19 mouse cellular contexts compared by ENCODE assay signal in genomic region chr9:35430476-35430875, GRCm38 (mm10). TPM values are rescaled to one million over a fixed set of nuclear protein-coding genes. Genes with fewer than 3 reads are reported as not detected.
A peak's percentile ranks its signal among the peaks of the same experiment; 100 is the strongest.
DNase-seq lines count a peak whose midpoint lies in the region; ATAC-seq lines count a peak whose summit lies in the region.
"Had no signal": no experiment of that assay in that cellular context is flagged by ENCODE, and none has a peak within 500 bp of the region (broad histone marks: within the 10 kb centered on the region; RNA-seq: fewer than 3 reads in every experiment).

No protein-coding gene starts in this region.

- H3K27me3 ChIP-seq in embryonic facial prominence, embryonic 13.5 days = no peaks in the 10 kb centered on the region
- peaks cover 5% of the 10 kb centered on the region; the same call in 1 of the 2 replicates for H3K27me3 ChIP-seq in embryonic facial prominence, embryonic 10.5 days (replicated peaks; ENCODE audit: low read depth, poor library complexity, severe bottlenecking)
- no peaks in the 10 kb centered on the region for H3K27me3 ChIP-seq in limb, embryonic 13.5 days
- H3K27me3 ChIP-seq in limb, embryonic 10.5 days (ENCODE audit: low read depth, poor library complexity, severe bottlenecking) = no peaks in the 10 kb centered on the region
- H3K27me3 ChIP-seq in forebrain, embryonic 12.5 days = peaks cover 3% of the 10 kb centered on the region
- H3K27me3 ChIP-seq in limb, embryonic 15.5 days = no peaks in the 10 kb centered on the region

- H3K4me2 ChIP-seq in embryonic facial prominence, embryonic 13.5 days = no peak overlapping the region
- peak overlapping the region; percentile 28; the same call in 1 of the 2 replicates for H3K4me2 ChIP-seq in limb, embryonic 13.5 days (replicated peaks)
- no peak overlapping the region for H3K4me2 ChIP-seq in forebrain, embryonic 12.5 days
- 0 out of 2 replicates have a peak overlapping the region, but pooled peaks have one; percentile 20 for H3K4me2 ChIP-seq in limb, embryonic 15.5 days
- H3K4me2 ChIP-seq: liver, embryonic 15.5 days; neural tube, embryonic 13.5 days had no signal

- H3K36me3 ChIP-seq in embryonic facial prominence, embryonic 13.5 days = peaks cover 12% of the 10 kb centered on the region; the same call in 1 of the 2 replicates
- peaks cover 3% of the 10 kb centered on the region; the same call in 1 of the 2 replicates for H3K36me3 ChIP-seq in embryonic facial prominence, embryonic 10.5 days (replicated peaks)
- H3K36me3 ChIP-seq in limb, embryonic 13.5 days = peaks cover 15% of the 10 kb centered on the region
- H3K36me3 ChIP-seq in limb, embryonic 10.5 days = peaks cover 21% of the 10 kb centered on the region
- H3K36me3 ChIP-seq in forebrain, embryonic 12.5 days (replicated peaks) = no peaks in the 10 kb centered on the region
- peaks cover 4% of the 10 kb centered on the region; the same call in 1 of the 2 replicates for H3K36me3 ChIP-seq in limb, embryonic 15.5 days
- H3K36me3 ChIP-seq: liver, embryonic 15.5 days; neural tube, embryonic 13.5 days had no signal

- WGBS in embryonic facial prominence, embryonic 13.5 days = 76% methylated on average over 8 of the region's 8 CpGs
- 84% methylated on average over 8 of the region's 8 CpGs for WGBS in embryonic facial prominence, embryonic 10.5 days
- WGBS in limb, embryonic 13.5 days = 82% methylated on average over 8 of the region's 8 CpGs
- WGBS in limb, embryonic 10.5 days = 84% methylated on average over 8 of the region's 8 CpGs
- WGBS in forebrain, embryonic 12.5 days = 84% methylated on average over 8 of the region's 8 CpGs
- 61% methylated on average over 8 of the region's 8 CpGs for WGBS in limb, embryonic 15.5 days

- H3K9me3 ChIP-seq in embryonic facial prominence, embryonic 13.5 days = no peaks in the 10 kb centered on the region
- H3K9me3 ChIP-seq in embryonic facial prominence, embryonic 10.5 days = no peaks in the 10 kb centered on the region
- no peaks in the 10 kb centered on the region for H3K9me3 ChIP-seq in limb, embryonic 13.5 days
- no peaks in the 10 kb centered on the region for H3K9me3 ChIP-seq in limb, embryonic 10.5 days (replicated peaks)
- no peaks in the 10 kb centered on the region for H3K9me3 ChIP-seq in forebrain, embryonic 12.5 days
- H3K9me3 ChIP-seq in limb, embryonic 15.5 days = no peaks in the 10 kb centered on the region
- H3K9me3 ChIP-seq: liver, embryonic 15.5 days; neural tube, embryonic 13.5 days had no signal

- peak overlapping the region; percentile 32; the same call in 1 of the 2 replicates for H3K9ac ChIP-seq in embryonic facial prominence, embryonic 13.5 days
- H3K9ac ChIP-seq in limb, embryonic 13.5 days = no peak overlapping the region
- no peak overlapping the region for H3K9ac ChIP-seq in forebrain, embryonic 12.5 days
- no peak overlapping the region for H3K9ac ChIP-seq in limb, embryonic 15.5 days
- H3K9ac ChIP-seq: liver, embryonic 15.5 days; neural tube, embryonic 13.5 days had no signal

- no peak for DNase-seq in embryonic facial prominence, embryonic 10.5 days (ENCODE audit: low spot score)
- DNase-seq in limb, embryonic 10.5 days (ENCODE audit: low spot score) = no peak
- no peak for DNase-seq in liver
- DNase-seq in gastrocnemius, postnatal 4 days (ENCODE audit: low spot score in 2 of 2) = no peak
- DNase-seq: adrenal gland, postnatal 10 days; cerebellum, postnatal 14 days; gastrocnemius, postnatal 14 days; kidney, postnatal 10 days; lung, postnatal 14 days; spleen, adult 18-20 months had no signal

- H3K4me1 ChIP-seq in embryonic facial prominence, embryonic 13.5 days = peaks cover 55% of the 10 kb centered on the region
- peaks cover 45% of the 10 kb centered on the region for H3K4me1 ChIP-seq in embryonic facial prominence, embryonic 10.5 days
- peaks cover 84% of the 10 kb centered on the region for H3K4me1 ChIP-seq in limb, embryonic 13.5 days
- peaks cover 45% of the 10 kb centered on the region for H3K4me1 ChIP-seq in limb, embryonic 10.5 days
- H3K4me1 ChIP-seq in forebrain, embryonic 12.5 days = peaks cover 58% of the 10 kb centered on the region
- peaks cover 60% of the 10 kb centered on the region for H3K4me1 ChIP-seq in limb, embryonic 15.5 days
- H3K4me1 ChIP-seq: liver, embryonic 15.5 days had no signal

- no peak overlapping the region for H3K27ac ChIP-seq in embryonic facial prominence, embryonic 13.5 days
- H3K27ac ChIP-seq in embryonic facial prominence, embryonic 10.5 days (replicated peaks) = no peak overlapping the region
- H3K27ac ChIP-seq in limb, embryonic 13.5 days = no peak overlapping the region
- no peak overlapping the region for H3K27ac ChIP-seq in limb, embryonic 10.5 days
- 0 out of 2 replicates have a peak overlapping the region, but pooled peaks have one; percentile 15 for H3K27ac ChIP-seq in forebrain, embryonic 12.5 days
- H3K27ac ChIP-seq in limb, embryonic 15.5 days = peak overlapping the region; percentile 47; the same call in 1 of the 2 replicates
- H3K27ac ChIP-seq: liver, embryonic 15.5 days; neural tube, embryonic 13.5 days; stomach, postnatal 0 days had no signal

- no peak overlapping the region for H3K4me3 ChIP-seq in embryonic facial prominence, embryonic 13.5 days
- H3K4me3 ChIP-seq in embryonic facial prominence, embryonic 10.5 days = no peak overlapping the region
- H3K4me3 ChIP-seq in limb, embryonic 13.5 days = no peak overlapping the region
- no peak overlapping the region for H3K4me3 ChIP-seq in limb, embryonic 10.5 days
- no peak overlapping the region for H3K4me3 ChIP-seq in forebrain, embryonic 12.5 days (replicated peaks)
- H3K4me3 ChIP-seq in limb, embryonic 15.5 days = no peak overlapping the region
- H3K4me3 ChIP-seq: liver, embryonic 15.5 days; neural tube, embryonic 13.5 days had no signal

- no peak for ATAC-seq in embryonic facial prominence, embryonic 13.5 days (ENCODE audit: insufficient number of reproducible peaks, insufficient read depth, low FRiP score, low TSS enrichment, low read depth)
- ATAC-seq in limb, embryonic 13.5 days (ENCODE audit: low FRiP score, low read depth) = no peak
- ATAC-seq in forebrain, embryonic 12.5 days (ENCODE audit: low FRiP score) = no peak
- ATAC-seq in limb, embryonic 15.5 days (ENCODE audit: insufficient number of reproducible peaks, low FRiP score, low TSS enrichment, low read depth) = no peak
- ATAC-seq: intestine, embryonic 16.5 days; midbrain, embryonic 16.5 days had no signal

RNA-seq across cellular contexts. Expression of gene Cdon, which starts 9.5 kb away (rescaled TPM):
- polyA plus RNA-seq in embryonic facial prominence, embryonic 13.5 days (2015; fragmentation: Nextera tagmentation; extraction: Ambion mirVana) = 20.7 and 21.4 TPM in 2 replicates
- polyA plus RNA-seq in embryonic facial prominence, embryonic 10.5 days (2016; fragmentation: Nextera tagmentation; extraction: Ambion mirVana) = 9.1 and 9.9 TPM in 2 replicates
- polyA plus RNA-seq in limb, embryonic 13.5 days (2015; fragmentation: Nextera tagmentation; extraction: Ambion mirVana) = 37.0 and 37.6 TPM in 2 replicates
- 10.5 and 16.1 TPM in 2 replicates for polyA plus RNA-seq in limb, embryonic 10.5 days (2016; fragmentation: Nextera tagmentation; extraction: Ambion mirVana)
- polyA plus RNA-seq in forebrain, embryonic 12.5 days (2016; fragmentation: Nextera tagmentation; extraction: Ambion mirVana) = 23.4 and 23.7 TPM in 2 replicates
- 28.6 and 35.9 TPM in 2 replicates for polyA plus RNA-seq in limb, embryonic 15.5 days (2015; fragmentation: Nextera tagmentation; extraction: Ambion mirVana)
- 10 to 100 TPM; 62.0 to 63.2 TPM for total RNA-seq in gastrocnemius, postnatal 4 days (2021)

Comparison
In these comparisons a context has a peak if more than half of its experiments do, and no peak if none do; other contexts are left out.
1. H3K27ac ChIP-seq: peak in forebrain, embryonic 12.5 days (single experiment) and limb, embryonic 15.5 days (single experiment); none in embryonic facial prominence, embryonic 13.5 days (single experiment), embryonic facial prominence, embryonic 10.5 days (single experiment), limb, embryonic 13.5 days (single experiment) and limb, embryonic 10.5 days (single experiment).
2. H3K4me2 ChIP-seq: peak in limb, embryonic 13.5 days (single experiment) and limb, embryonic 15.5 days (single experiment); none in embryonic facial prominence, embryonic 13.5 days (single experiment) and forebrain, embryonic 12.5 days (single experiment).